Mouse (Mus musculus) limb, embryonic 10.5 days (tissue): ENCODE data around the gene Snx1. TPM values are rescaled to one million over a fixed set of nuclear protein-coding genes. Genes with fewer than 3 reads are reported as not detected.

Experiments
- DNase-seq: peaks from one replicate; pipeline ENCODE4 v3.0.0-alpha.2; 2017; ENCODE audit warnings: low spot score
- H3K27ac ChIP-seq: fragments of 300-500 bp; sonication (generic); 2 replicates; pipeline ENCODE4 v1.5.1; 2016; ENCODE audit warnings: mild to moderate bottlenecking
- H3K27me3 ChIP-seq: fragments of 300-500 bp; sonication (generic); 2 replicates; pipeline ENCODE4 v1.6.1; 2016; ENCODE audit warnings: low read depth, mild to moderate bottlenecking; ENCODE audit not compliant: poor library complexity, severe bottlenecking
- H3K36me3 ChIP-seq: fragments of 300-500 bp; sonication (generic); 2 replicates; pipeline ENCODE4 v1.6.1; 2016; ENCODE audit warnings: mild to moderate bottlenecking, moderate library complexity
- H3K4me1 ChIP-seq: fragments of 300-500 bp; sonication (generic); 2 replicates; pipeline ENCODE4 v1.6.1; 2016
- H3K4me3 ChIP-seq: fragments of 300-500 bp; sonication (generic); 2 replicates; pipeline ENCODE4 v1.5.1; 2016; ENCODE audit warnings: mild to moderate bottlenecking, moderate library complexity
- H3K9me3 ChIP-seq: fragments of 300-500 bp; sonication (generic); replicated peaks from 2 replicates; pipeline ENCODE4 v1.6.1; 2016; ENCODE audit warnings: mild to moderate bottlenecking
- WGBS: fragments of 180-500 bp; shearing (Covaris S2); methylation state at CpG from one replicate; pipeline ENCODE4 v1.1.7; 2016; 5-methylcytosine and 5-hydroxymethylcytosine counted together
- polyA plus RNA-seq: library from polyadenylated mRNA; unstranded; fragments of >200 nt; fragmentation: Nextera tagmentation; extraction: Ambion mirVana; gene quantifications from 2 replicates; pipeline ENCODE4 v1.2.1, GENCODE M21; 2016

Snx1 gene
- polyA plus RNA-seq, 1 experiment from 2014 or later = 122 TPM

DNA sequence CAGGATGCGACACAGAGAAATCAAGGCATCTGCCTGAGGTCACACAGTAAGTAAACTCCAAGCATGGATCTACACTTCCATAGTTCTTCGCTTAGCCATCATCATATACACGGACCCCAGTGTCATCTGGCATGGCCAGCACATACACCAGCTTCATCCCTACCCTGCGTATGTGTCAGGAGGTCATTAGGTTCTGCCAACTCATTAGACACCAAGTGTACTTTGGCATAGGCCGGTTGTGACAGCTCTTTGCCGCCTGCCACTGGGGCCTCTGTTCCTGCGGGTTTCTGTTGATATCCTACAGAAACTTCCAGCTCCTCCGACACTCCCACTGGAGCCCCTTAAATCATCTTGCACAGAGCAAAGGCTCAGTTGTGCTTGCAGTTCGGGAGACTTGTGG is 27.6 kb upstream of the Snx1 start:
- Histone ChIP-seq H3K27me3 (peaks cover 41% of the 10 kb centered on the region), H3K4me1 (peaks cover 17% of the 10 kb centered on the region), H3K36me3 (no peaks in the 10 kb centered on the region), H3K4me3 (no peak overlapping the region), H3K27ac (no peak overlapping the region), H3K9me3 (no peaks in the 10 kb centered on the region)
- DNase-seq = no peak
- 92% methylated on average over 9 of the region's 9 CpGs for WGBS

DNA sequence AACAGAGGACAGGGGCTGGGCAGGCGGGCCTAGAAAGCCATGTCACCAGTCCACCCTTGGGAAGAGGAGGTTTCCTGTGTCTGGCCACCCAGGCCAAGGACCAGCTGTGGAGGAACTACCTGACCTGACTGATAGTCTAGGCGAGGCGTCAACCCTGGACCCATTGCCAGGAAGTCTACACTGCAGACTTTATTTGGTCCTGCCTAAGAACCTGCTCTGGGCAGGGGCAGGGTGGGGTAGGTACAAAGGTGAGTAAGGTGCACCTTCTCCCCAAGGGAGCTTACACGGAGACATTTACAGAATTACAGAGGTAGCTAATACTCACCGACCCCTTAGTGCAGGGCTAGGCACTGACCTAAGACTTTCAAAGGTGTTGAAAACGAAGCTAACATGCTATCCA is 27.2 kb upstream of the Snx1 start:
- 89% methylated on average over 6 of the region's 6 CpGs for WGBS
- H3K4me1 ChIP-seq = peaks cover 16% of the 10 kb centered on the region
- H3K27ac ChIP-seq = no peak overlapping the region
- DNase-seq = no peak
- peaks cover 37% of the 10 kb centered on the region for H3K27me3 ChIP-seq
- no peak overlapping the region for H3K4me3 ChIP-seq
- H3K36me3 ChIP-seq = no peaks in the 10 kb centered on the region
- no peaks in the 10 kb centered on the region for H3K9me3 ChIP-seq

DNA sequence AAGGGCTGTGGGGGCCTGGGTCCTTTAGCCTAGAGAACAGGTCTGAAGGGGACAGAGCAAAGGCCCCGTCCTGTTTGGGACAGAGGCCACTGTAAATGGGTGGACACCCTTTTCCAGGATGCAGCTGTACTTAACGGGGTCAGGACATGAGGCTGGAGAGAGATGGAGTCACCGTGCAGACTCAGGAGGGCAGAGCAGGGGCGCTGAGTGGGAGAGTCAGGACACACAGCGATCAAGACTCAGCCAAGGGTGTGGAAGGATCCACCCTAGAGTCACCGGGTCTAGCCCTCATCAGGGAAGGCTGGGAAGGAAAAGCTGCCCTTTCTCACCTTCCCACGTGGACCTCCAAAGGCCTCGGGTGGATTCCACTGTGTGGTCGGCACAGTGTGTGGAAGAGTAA is 25.6 kb upstream of the Snx1 start:
- WGBS = 65% methylated on average over 9 of the region's 9 CpGs
- Histone ChIP-seq H3K27me3 (peaks cover 21% of the 10 kb centered on the region; the same call in 1 of the 2 replicates), H3K4me3 (no peak overlapping the region), H3K27ac (no peak overlapping the region), H3K36me3 (no peaks in the 10 kb centered on the region), H3K9me3 (no peaks in the 10 kb centered on the region), H3K4me1 (peaks cover 2% of the 10 kb centered on the region; the same call in 1 of the 2 replicates)
- DNase-seq = no peak

DNA sequence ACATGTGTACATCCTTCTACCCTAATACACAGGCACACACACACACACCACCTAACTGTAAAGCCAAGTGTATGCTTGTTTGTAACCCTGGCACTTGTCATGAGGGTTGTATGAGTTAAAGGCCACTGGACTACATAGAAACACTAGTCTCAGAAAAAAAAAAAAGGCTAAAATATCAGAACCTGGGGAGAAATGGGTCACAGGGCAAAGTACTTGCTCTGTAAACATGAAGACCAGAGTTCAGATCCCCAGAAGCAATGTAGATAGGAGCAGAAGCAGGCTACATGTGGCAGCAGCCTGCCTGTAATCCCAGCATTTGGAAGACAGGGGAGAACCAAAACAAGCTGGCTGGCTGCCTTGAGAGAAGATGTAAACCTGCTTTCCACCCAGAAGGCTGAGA is 19.8 kb upstream of the Snx1 start:
- Histone ChIP-seq H3K27me3 (no peaks in the 10 kb centered on the region), H3K27ac (no peak overlapping the region), H3K36me3 (0 out of 2 replicates have a peak, but pooled peaks cover 3% of the 10 kb centered on the region), H3K4me3 (no peak overlapping the region), H3K4me1 (no peaks in the 10 kb centered on the region), H3K9me3 (no peaks in the 10 kb centered on the region)
- DNase-seq = no peak

DNA sequence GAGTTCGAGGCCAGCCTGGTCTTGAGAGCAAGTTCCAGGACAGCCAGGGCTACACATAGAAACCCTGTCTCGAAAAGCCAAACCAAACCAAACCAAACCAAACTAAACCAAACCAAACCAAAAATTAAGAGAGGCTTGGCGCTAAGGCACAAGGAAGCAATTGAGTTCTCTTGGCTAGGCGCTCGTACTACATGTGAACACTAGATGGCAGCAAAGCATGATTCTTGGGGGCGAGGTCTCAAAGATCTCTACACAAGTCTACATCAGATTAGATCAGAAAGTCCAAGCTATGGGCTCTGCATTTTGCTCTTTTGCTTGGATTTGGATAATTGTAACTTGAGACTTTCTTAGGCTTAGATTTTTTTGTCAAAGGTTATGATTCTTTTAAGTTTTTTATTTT is 17.9 kb upstream of the Snx1 start:
- H3K9me3 ChIP-seq = no peaks in the 10 kb centered on the region
- 6% methylated on average over 6 of the region's 6 CpGs for WGBS
- no peaks in the 10 kb centered on the region for H3K27me3 ChIP-seq
- no peaks in the 10 kb centered on the region for H3K4me1 ChIP-seq
- DNase-seq = peak; percentile 76
- no peak overlapping the region for H3K4me3 ChIP-seq
- H3K27ac ChIP-seq = no peak overlapping the region
- H3K36me3 ChIP-seq = peaks cover 20% of the 10 kb centered on the region

DNA sequence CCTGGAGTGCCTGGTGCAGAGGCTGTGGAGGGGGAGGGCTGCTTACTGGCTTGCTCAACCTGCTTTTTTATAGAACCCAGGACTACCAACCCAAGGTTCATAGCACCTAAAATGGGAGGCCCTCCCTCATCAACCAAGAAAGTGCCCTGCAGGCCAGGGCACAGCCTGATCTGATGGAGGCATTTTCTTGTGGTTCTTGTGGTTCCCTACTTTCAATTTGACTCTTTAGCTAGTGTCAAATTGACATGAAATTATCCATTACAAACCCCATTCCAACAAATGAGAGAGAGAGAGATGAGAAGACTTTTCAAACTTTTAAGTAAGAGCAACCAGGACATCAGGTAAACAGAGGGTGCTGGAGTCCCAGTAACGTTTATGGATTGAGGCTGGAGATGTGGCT is 15.9 kb upstream of the Snx1 start:
- H3K27me3 ChIP-seq = no peaks in the 10 kb centered on the region
- no peaks in the 10 kb centered on the region for H3K4me1 ChIP-seq
- DNase-seq = no peak
- H3K9me3 ChIP-seq = no peaks in the 10 kb centered on the region
- H3K27ac ChIP-seq = no peak overlapping the region
- WGBS = 79% methylated on average over 1 of the region's 1 CpGs
- peaks cover 38% of the 10 kb centered on the region for H3K36me3 ChIP-seq
- H3K4me3 ChIP-seq = no peak overlapping the region

DNA sequence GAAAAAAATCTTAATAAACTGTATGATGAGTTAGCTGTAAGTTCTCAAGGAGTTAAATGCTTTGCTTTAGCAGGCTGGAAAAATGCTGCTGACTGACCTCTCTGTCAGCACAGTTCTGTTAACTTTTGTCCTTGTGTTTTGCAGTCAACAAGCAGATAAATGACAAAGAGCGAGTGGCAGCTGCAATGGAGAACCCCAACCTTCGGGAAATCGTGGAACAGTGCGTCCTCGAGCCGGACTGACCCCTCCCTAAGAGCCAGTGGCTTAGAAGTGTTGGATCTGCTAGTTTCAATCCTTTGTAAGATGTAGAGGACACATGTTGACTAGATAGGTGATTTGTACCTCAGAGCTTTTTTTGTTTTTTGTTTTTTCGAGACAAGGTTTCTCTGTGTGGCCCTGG is 11.8 kb upstream of the Snx1 start:
- no peaks in the 10 kb centered on the region for H3K27me3 ChIP-seq
- 95% methylated on average over 7 of the region's 7 CpGs for WGBS
- peaks cover 77% of the 10 kb centered on the region for H3K36me3 ChIP-seq
- no peaks in the 10 kb centered on the region for H3K9me3 ChIP-seq
- no peak overlapping the region for H3K4me3 ChIP-seq
- DNase-seq = no peak
- no peak overlapping the region for H3K27ac ChIP-seq
- H3K4me1 ChIP-seq = no peaks in the 10 kb centered on the region

DNA sequence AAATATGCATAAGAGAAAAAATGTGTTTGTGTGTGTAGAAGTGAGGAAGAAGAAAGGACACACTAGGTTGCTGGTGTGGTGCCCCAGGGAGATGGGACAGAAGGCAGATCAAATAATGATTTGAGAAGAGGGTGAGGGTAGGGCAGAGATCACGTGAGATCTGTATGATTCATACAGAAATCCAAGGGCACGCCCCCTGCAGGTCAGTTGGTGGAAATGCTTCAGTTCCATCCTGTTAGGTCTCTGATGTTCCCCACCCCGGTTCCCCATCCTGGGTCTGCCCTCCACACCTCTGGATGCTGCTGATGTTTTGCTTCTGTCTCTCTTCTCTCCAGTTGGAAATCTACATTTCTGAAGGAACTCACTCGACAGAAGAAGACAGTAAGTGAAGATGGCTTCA is 9.6 kb upstream of the Snx1 start:
- Histone ChIP-seq H3K27ac (no peak overlapping the region), H3K9me3 (no peaks in the 10 kb centered on the region), H3K4me3 (no peak overlapping the region), H3K36me3 (peaks cover 90% of the 10 kb centered on the region), H3K4me1 (no peaks in the 10 kb centered on the region), H3K27me3 (no peaks in the 10 kb centered on the region)
- WGBS = 58% methylated on average over 4 of the region's 4 CpGs
- no peak for DNase-seq

DNA sequence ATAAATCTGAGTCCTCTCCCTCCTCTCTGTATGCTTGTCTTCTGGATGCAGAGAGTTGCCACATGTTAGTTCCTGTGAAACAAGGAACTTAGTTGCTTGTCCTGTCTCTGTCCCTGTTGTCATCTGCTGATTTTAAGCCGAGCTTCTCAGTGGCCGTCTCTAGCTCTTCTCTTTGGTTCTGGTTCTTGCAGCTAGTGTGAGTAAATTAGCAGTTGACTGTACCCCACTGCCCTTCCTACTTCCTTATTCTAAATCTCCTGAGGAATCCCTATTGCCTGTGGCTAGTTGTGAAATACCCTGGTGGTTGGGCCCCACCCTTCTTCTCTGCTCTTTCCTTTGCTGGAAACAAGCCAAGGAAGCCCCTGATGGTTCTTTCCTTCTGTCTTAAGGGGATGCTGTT is 5.1 kb upstream of the Snx1 start:
- H3K36me3 ChIP-seq = peaks cover 59% of the 10 kb centered on the region

DNA sequence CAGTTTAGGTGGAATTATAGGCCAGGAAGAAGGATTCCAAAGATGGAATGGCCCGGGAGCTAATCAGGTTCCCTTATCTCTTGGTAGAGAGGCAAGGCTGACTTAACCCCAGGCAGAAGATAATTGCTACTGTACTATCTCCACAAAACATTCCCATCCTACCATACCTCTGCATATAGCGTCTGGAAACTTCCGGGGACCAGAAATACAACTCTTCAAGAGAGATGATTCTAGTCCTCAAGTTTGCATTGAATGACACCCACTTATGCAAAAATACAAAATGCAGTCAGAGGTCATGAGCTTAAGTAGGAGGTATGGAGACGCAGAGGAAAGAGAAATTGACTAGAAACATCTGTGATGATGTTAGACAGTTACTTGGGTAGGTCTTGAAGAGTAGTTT is 1.5 kb upstream of the Snx1 start:
- Histone ChIP-seq H3K9me3 (no peaks in the 10 kb centered on the region), H3K27ac (no peak overlapping the region), H3K4me3 (peak overlapping the region; percentile 68; the same call in 1 of the 2 replicates), H3K27me3 (no peaks in the 10 kb centered on the region), H3K36me3 (peaks cover 25% of the 10 kb centered on the region), H3K4me1 (peaks cover 36% of the 10 kb centered on the region)
- WGBS = 96% methylated on average over 4 of the region's 4 CpGs
- no peak for DNase-seq

More for the DNA sequence above, 5.1 kb upstream of the Snx1 start:
- Histone ChIP-seq H3K9me3 (no peaks in the 10 kb centered on the region), H3K27ac (no peak overlapping the region), H3K4me1 (peaks cover 11% of the 10 kb centered on the region), H3K27me3 (no peaks in the 10 kb centered on the region), H3K4me3 (no peak overlapping the region)
- DNase-seq = no peak
- WGBS = 100% methylated on average over 2 of the region's 2 CpGs

DNA sequence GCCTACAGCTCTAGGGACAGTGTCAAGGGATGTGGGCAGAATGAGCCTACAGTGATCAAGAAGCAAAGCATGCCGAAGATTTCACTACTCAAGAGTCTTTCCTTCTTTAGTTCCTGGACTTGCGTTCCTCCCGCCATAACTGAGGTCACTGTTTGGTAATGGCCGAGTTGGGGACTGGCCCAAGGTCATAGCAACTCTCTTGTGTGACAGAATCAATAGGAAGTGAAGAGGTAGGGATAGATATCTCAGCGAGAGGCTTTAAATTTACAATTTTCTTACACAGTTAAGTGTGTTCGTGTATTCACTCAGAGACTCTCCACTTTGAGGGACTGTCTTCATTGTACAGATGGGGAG is 783 bp upstream of the Snx1 start:
- peak overlapping the region; percentile 93 for H3K27ac ChIP-seq
- 61% methylated on average over 6 of the region's 6 CpGs for WGBS
- H3K36me3 ChIP-seq = peaks cover 23% of the 10 kb centered on the region
- peaks cover 36% of the 10 kb centered on the region for H3K4me1 ChIP-seq
- no peak for DNase-seq
- no peaks in the 10 kb centered on the region for H3K27me3 ChIP-seq
- H3K9me3 ChIP-seq = no peaks in the 10 kb centered on the region
- H3K4me3 ChIP-seq = peak overlapping the region; percentile 68

DNA sequence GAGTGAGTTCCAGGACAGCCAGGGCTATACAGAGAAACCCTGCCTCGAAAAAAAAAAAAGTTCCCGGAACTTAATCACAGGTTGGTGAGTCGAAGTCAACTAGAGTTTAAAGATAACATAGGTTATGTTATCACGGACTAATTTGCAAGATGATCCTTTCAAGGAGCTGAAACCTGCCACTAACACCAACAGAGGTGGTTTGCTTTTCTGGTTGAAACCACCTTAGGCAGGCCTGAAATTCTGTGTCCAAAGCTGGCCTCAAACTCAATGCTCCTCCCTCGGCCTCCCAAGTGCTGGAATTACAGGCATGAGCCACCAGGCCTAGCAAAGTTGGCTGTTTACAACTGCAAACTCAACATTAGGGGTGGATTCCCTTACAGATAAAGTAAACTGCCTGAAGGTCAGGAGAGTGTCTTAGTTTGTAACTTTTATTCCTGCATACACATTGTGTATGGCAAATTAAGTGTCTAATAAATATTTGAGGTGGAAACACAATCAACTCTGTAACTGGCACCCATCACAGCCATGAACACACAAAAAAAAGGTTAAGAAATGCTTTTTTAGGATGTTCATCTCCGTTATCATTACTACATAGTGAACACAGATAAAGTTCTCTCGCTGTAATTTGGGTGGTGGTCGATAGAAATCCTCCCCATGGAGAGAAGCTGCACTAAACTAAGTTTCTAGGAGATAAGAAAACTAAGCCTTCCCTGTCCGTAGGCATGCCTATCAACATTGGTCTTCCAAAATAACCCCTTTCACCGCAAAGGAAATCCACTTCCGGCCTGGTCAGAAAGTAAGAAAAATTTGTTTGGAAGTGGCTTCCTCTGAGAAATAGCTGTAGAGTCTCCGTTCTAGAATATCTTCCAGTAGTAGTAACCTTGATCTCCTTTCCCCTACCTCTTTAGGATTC is 588 bp downstream of the Snx1 start:
- peak overlapping the region; percentile 68 for H3K4me3 ChIP-seq
- peaks cover 26% of the 10 kb centered on the region for H3K36me3 ChIP-seq
- no peak for DNase-seq
- H3K4me1 ChIP-seq = peaks cover 36% of the 10 kb centered on the region
- no peaks in the 10 kb centered on the region for H3K27me3 ChIP-seq
- H3K27ac ChIP-seq = peak overlapping the region; percentile 93
- H3K9me3 ChIP-seq = no peaks in the 10 kb centered on the region
- 63% methylated on average over 12 of the region's 12 CpGs for WGBS

DNA sequence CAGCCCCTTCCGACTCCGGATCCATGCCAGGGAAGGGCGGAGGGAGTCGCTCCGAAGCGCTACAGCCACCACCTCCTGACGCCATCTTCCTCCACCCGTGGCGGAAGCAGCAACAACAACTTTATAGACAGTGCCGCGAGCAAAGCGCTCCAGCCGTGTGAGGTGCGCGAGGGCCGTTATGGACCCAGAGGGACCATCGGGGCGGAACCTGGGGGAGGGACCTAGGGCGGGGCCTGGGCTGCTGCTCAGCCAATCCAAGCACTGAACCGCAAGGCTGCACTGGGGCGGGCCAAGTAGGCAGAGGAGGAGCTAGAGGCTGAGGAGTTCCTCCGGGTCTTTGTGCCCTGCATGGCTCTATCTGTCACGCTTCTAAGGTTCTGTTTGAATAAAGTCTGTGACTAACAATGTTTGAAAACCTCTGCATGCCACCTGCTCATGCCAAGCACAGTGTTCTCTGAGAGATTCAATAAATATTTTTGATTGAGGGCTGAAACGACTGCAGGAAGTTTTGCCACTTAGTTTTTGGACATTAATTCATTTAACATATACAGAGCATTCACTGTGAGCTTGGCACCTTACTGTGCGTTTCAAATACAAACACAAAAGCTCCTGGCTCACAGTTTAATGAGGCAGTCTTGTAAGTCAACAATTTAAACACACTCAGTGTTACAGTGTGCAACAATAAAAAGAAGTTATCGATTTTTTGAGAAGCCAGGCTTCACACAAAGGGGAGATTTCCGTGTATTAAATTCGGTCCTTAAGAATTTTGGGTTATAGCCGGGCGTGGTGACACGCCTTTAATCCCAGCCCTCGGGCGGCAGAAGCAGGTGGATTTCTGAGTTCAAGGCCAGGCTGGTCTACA is 1.5 kb downstream of the Snx1 start:
- DNase-seq = peak; percentile 98
- Histone ChIP-seq H3K27me3 (no peaks in the 10 kb centered on the region), H3K4me1 (peaks cover 36% of the 10 kb centered on the region), H3K36me3 (peaks cover 17% of the 10 kb centered on the region), H3K27ac (peak overlapping the region; percentile 93), H3K4me3 (peak overlapping the region; percentile 86), H3K9me3 (no peaks in the 10 kb centered on the region)
- 19% methylated on average over 33 of the region's 33 CpGs for WGBS
